Mouse (Mus musculus) midbrain, embryonic 13.5 days (tissue): Measurements from ENCODE around the gene Syngr4. TPM values are rescaled to one million over a fixed set of nuclear protein-coding genes. Genes with fewer than 3 reads are reported as not detected.

Experiments used
- ATAC-seq: fragments of 200-750 bp; cut with Nextera tagmentation; 2 replicates; pipeline ENCODE4 v1.8.0; 2017; ENCODE audit warnings: mild to moderate bottlenecking, moderate TSS enrichment, moderate library complexity
- H3K27ac ChIP-seq: fragments of 300-500 bp; sonication (generic); 2 replicates; pipeline ENCODE4 v1.5.1; 2015; ENCODE audit warnings: inconsistent platforms, mild to moderate bottlenecking, moderate library complexity
- H3K27me3 ChIP-seq: fragments of 300-500 bp; sonication (generic); 2 replicates; pipeline ENCODE4 v1.6.1; 2015; ENCODE audit warnings: mild to moderate bottlenecking, inconsistent platforms
- H3K36me3 ChIP-seq: fragments of 300-500 bp; sonication (generic); 2 replicates; pipeline ENCODE4 v1.6.1; 2015; ENCODE audit warnings: mild to moderate bottlenecking, inconsistent platforms
- H3K4me1 ChIP-seq: fragments of 300-500 bp; sonication (generic); replicated peaks from 2 replicates; pipeline ENCODE4 v1.6.1; 2015; ENCODE audit warnings: inconsistent platforms
- H3K4me2 ChIP-seq: fragments of 300-500 bp; sonication (generic); replicated peaks from 2 replicates; pipeline ENCODE4 v1.6.1; 2015; ENCODE audit warnings: moderate library complexity, mild to moderate bottlenecking, inconsistent platforms
- H3K4me3 ChIP-seq: fragments of 300-500 bp; sonication (generic); replicated peaks from 2 replicates; pipeline ENCODE4 v1.5.1; 2015; ENCODE audit warnings: mild to moderate bottlenecking, inconsistent platforms
- H3K9ac ChIP-seq: fragments of 300-500 bp; sonication (generic); replicated peaks from 2 replicates; pipeline ENCODE4 v1.6.1; 2015; ENCODE audit warnings: mild to moderate bottlenecking, inconsistent platforms
- H3K9me3 ChIP-seq: fragments of 300-500 bp; sonication (generic); 2 replicates; pipeline ENCODE4 v1.6.1; 2016; ENCODE audit warnings: mild to moderate bottlenecking, inconsistent platforms
- WGBS: fragments of 180-500 bp; shearing (Covaris S2); methylation state at CpG from one replicate; pipeline ENCODE4 v1.1.7; 2015; 5-methylcytosine and 5-hydroxymethylcytosine counted together
- polyA plus RNA-seq: library from polyadenylated mRNA; unstranded; fragments of >200 nt; fragmentation: Nextera tagmentation; extraction: Ambion mirVana; gene quantifications from 2 replicates; pipeline ENCODE4 v1.2.1, GENCODE M21; 2015

The Syngr4 gene
- polyA plus RNA-seq, 1 experiment from 2014 or later, result 0.28 TPM

DNA sequence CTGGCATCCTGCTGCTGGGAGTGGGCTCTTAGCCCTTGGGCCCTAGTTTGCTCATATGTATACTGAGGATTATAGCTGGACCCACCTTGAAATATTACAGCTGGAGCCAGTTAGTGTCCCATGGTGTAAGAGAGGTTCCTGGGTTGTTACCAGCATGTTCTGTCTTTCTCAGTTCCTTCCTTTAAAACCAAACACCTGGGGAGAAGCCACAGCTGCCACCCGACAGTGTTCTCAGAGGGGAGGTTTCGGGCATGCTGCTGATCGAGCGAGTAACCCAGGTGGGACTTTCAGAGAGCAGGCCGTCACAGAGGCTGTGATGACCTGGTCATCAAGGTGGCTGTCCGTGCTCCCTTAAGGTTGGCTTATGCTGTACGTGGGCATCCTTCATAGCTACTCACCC lies 19.6 kb downstream of the Syngr4 start:
- Histone ChIP-seq H3K4me1 (peaks cover 18% of the 10 kb centered on the region), H3K9me3 (no peaks in the 10 kb centered on the region), H3K4me2 (no peak overlapping the region), H3K4me3 (no peak overlapping the region), H3K27ac (no peak overlapping the region), H3K36me3 (peaks cover 71% of the 10 kb centered on the region), H3K9ac (no peak overlapping the region), H3K27me3 (0 out of 2 replicates have a peak, but pooled peaks cover 1% of the 10 kb centered on the region)
- WGBS, result 95% methylated on average over 7 of the region's 7 CpGs
- ATAC-seq, result no peak

DNA sequence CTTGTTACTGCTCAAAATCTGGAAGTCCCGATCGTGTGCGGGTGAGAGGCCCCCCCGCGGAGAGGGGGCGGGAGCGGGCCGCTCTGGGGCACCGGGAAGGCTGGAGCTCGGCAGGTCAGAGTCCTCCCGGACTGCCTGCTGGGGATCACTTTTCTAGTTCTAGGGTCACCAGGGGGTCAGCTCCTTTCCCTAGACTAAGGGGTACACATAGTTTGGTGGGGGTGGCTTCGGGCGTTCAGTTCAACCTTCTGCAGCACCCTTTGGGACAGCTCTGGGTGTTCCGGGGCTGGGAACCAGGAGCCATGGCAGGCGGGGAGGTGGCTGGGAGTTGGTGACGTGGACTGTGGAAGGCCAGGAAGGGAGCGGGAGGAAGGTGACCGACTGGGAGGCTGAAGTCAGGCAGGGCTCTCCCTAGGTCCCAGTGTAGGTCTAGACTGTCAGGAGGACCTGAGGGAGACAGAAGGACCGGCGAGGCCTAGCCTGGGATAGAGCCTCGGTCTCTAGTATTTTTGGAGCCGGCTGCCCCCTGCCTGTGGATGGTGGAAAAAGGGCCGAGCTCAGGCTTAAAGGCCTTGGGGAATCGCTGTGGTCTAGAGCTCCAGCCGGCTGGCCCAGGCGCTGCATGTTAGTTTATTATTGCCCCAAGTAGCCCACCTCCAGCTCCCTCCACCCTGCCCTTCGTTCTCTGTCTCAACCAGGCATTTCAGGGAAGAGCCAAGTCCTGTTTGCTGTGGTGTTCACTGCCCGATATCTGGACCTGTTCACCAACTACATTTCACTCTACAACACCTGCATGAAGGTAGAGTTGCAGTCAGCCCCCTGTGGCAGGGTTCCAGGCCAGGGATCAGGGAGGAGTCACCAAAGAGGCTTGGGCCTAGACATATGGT lies 23.2 kb downstream of the Syngr4 start:
- ATAC-seq, result peak; percentile 40
- WGBS, result 2% methylated on average over 27 of the region's 28 CpGs

DNA sequence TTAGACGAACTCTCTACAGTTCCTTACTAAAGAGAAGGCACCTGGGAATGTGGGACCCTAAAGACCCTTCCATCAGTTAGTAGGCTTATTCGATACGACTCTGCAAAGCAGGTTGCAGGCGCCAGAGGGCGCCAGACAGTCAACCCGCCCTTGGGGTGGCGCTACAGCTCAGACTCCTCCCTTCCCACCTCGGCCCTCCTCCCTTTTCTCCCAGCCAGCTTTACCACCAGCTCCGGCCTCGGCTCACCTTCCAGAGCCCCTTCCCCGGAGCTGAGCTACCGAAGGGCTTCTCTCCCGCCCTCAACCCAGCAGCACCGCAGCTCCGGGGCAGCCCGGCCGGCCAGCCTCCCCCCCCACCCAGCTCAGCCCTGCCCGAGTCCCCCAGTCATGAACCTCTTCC lies 23.9 kb downstream of the Syngr4 start, which contains the start of gene Kdelr1:
Gene Kdelr1, plus strand, starts transcription at position 149 of the 400 bp plus-strand sequence.
- 1% methylated on average over 18 of the region's 18 CpGs for WGBS
- Histone ChIP-seq H3K27me3 (peaks cover 41% of the 10 kb centered on the region), H3K4me3 (peak within 1 kb of the TSS; percentile 90), H3K4me2 (peak within 1 kb of the TSS; percentile 76), H3K4me1 (peaks cover 56% of the 10 kb centered on the region), H3K27ac (peak within 1 kb of the TSS; percentile 85), H3K9ac (peak within 1 kb of the TSS; percentile 97), H3K36me3 (peaks cover 31% of the 10 kb centered on the region), H3K9me3 (no peaks in the 10 kb centered on the region)
- peak; percentile 59 for ATAC-seq

More for the DNA sequence above, 23.2 kb downstream of the Syngr4 start:
- no peaks in the 10 kb centered on the region for H3K9me3 ChIP-seq
- H3K4me2 ChIP-seq, result peak overlapping the region; percentile 76
- H3K36me3 ChIP-seq, result peaks cover 36% of the 10 kb centered on the region
- peak overlapping the region; percentile 97 for H3K9ac ChIP-seq
- H3K4me1 ChIP-seq, result peaks cover 50% of the 10 kb centered on the region
- H3K27ac ChIP-seq, result peak overlapping the region; percentile 85
- peaks cover 34% of the 10 kb centered on the region for H3K27me3 ChIP-seq
- H3K4me3 ChIP-seq, result peak overlapping the region; percentile 90

DNA sequence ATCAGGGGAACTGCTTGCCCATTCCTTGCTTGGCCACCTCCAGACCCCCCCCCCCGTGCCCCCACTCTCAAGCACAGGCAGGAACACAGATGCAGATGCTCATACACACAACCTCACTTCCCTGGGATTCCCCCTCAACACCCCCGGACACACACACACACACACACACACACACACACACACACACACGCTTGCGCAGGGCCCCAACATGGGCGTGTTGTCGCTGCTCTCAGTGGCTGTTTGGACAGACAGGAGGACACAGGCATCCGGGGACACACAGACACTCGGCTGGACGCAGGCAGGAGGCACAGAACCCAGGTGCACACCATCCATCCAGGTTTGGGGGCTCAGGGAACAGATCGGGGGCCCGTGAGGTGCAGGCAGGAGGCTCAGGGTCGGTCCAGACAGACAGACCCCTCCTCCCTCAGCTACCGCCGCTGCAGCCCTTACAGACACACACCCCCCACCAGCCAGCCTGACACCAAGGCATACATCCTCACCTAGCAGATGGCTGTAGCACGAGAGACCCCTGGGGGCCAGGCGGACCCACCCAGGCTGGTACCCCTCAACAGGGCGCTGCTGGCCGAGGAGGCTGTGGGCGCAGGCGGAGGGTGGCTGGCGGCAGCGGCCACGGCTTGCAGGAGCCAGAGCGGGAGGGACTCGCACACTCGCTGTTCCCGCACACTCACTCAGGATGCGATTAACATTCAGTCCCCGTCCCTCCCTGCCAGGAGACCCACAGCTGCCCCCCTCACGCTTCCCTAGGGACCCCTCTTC lies 26.0 kb downstream of the Syngr4 start:
- H3K9ac ChIP-seq, result peak overlapping the region; percentile 74
- H3K27ac ChIP-seq, result peak overlapping the region; percentile 56; the same call in 1 of the 2 replicates
- peaks cover 12% of the 10 kb centered on the region for H3K36me3 ChIP-seq
- peak overlapping the region; percentile 45 for H3K4me3 ChIP-seq
- WGBS, result 2% methylated on average over 29 of the region's 30 CpGs
- ATAC-seq, result peak; percentile 12; the same call in 1 of the 2 replicates
- peaks cover 49% of the 10 kb centered on the region for H3K27me3 ChIP-seq
- H3K4me2 ChIP-seq, result peak overlapping the region; percentile 76
- peaks cover 69% of the 10 kb centered on the region for H3K4me1 ChIP-seq
- H3K9me3 ChIP-seq, result no peaks in the 10 kb centered on the region

DNA sequence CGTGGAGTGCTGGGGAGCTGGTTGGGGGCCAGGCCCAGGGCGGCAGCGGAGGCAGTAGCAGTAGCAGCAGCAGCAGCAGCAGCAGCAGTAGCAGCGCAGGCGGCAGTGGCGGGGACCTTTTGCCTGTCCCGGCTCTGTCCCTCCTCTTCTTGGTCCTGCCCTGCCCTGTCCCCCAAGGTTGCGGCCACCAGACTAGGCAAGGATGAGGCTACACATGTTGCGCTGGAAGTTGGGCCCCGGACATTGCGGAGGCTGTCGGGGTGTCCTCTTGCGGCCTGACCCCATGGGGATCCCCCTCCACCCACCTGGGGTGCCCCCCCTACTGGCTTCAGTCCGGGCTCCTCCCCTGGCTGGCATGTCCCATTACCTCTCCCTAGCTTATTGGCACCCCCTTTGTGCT lies 26.7 kb downstream of the Syngr4 start:
- H3K4me3 ChIP-seq, result peak overlapping the region; percentile 45
- H3K4me1 ChIP-seq, result peaks cover 65% of the 10 kb centered on the region
- peak overlapping the region; percentile 76 for H3K4me2 ChIP-seq
- ATAC-seq, result no peak
- peak overlapping the region; percentile 74 for H3K9ac ChIP-seq
- no peak overlapping the region for H3K27ac ChIP-seq
- WGBS, result 2% methylated on average over 14 of the region's 14 CpGs
- peaks cover 8% of the 10 kb centered on the region; the same call in 1 of the 2 replicates for H3K36me3 ChIP-seq
- peaks cover 49% of the 10 kb centered on the region for H3K27me3 ChIP-seq
- no peaks in the 10 kb centered on the region for H3K9me3 ChIP-seq

DNA sequence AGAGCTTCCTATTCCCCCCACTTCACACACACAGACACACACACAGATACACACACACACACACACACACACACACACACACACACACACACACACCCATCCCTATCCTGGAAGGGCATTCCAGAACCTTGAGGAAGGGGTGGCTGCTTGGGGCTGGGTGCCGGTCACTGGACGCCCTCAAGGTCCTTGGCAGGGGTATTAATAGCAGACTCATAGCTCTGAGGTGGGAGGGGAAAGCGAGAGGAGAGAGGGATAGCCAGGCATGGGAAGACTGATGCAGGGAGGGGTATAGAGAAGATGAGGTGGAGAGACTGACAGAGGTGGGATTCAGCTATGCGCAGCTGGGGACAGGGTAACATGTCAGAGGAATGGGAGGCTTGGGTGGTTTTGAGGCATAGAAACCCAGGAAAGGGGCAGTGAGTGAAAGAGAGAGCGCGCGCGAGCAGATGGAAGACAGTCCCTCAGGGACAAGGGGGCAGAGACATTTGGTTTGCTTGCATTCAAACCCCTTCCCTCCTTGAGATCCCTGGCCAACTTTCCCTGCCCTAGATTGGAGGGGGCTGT lies 27.3 kb downstream of the Syngr4 start:
- peak overlapping the region; percentile 76 for H3K4me2 ChIP-seq
- peak overlapping the region; percentile 45 for H3K4me3 ChIP-seq
- H3K27ac ChIP-seq, result no peak overlapping the region
- WGBS, result 13% methylated on average over 8 of the region's 8 CpGs
- H3K27me3 ChIP-seq, result peaks cover 49% of the 10 kb centered on the region
- no peak for ATAC-seq
- no peaks in the 10 kb centered on the region for H3K9me3 ChIP-seq
- peak overlapping the region; percentile 74 for H3K9ac ChIP-seq
- 0 out of 2 replicates have a peak, but pooled peaks cover 2% of the 10 kb centered on the region for H3K36me3 ChIP-seq
- H3K4me1 ChIP-seq, result peaks cover 59% of the 10 kb centered on the region

DNA sequence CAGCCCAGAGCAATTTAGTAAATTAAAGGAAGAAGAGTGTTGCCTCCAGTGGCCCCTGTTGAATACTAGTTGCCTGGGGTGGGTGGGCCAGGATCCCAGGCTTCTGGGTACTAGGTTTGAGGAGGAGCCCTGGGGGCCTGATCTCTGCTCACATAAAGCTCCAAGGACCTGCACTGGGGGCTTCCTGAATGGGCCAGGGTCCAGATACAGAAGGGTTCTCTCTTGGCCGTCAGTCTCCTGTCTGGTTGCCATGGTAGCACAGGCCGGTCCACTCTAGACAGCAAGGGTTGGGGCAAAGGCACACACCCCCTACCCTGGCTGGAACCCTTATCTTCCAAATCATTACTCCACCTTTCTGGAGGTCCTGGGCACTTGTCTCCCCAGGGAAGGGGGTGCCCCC lies 28.6 kb downstream of the Syngr4 start:
- ATAC-seq, result 0 out of 2 replicates have a peak, but pooled peaks have one; percentile 13
- no peaks in the 10 kb centered on the region for H3K36me3 ChIP-seq
- 0 out of 2 replicates have a peak overlapping the region, but pooled peaks have one; percentile 9 for H3K4me3 ChIP-seq
- H3K27me3 ChIP-seq, result peaks cover 49% of the 10 kb centered on the region
- H3K9me3 ChIP-seq, result no peaks in the 10 kb centered on the region
- 22% methylated on average over 2 of the region's 2 CpGs for WGBS
- peak overlapping the region; percentile 76 for H3K4me2 ChIP-seq
- peak overlapping the region; percentile 74; the same call in 1 of the 2 replicates for H3K9ac ChIP-seq
- peaks cover 51% of the 10 kb centered on the region for H3K4me1 ChIP-seq
- H3K27ac ChIP-seq, result no peak overlapping the region

DNA sequence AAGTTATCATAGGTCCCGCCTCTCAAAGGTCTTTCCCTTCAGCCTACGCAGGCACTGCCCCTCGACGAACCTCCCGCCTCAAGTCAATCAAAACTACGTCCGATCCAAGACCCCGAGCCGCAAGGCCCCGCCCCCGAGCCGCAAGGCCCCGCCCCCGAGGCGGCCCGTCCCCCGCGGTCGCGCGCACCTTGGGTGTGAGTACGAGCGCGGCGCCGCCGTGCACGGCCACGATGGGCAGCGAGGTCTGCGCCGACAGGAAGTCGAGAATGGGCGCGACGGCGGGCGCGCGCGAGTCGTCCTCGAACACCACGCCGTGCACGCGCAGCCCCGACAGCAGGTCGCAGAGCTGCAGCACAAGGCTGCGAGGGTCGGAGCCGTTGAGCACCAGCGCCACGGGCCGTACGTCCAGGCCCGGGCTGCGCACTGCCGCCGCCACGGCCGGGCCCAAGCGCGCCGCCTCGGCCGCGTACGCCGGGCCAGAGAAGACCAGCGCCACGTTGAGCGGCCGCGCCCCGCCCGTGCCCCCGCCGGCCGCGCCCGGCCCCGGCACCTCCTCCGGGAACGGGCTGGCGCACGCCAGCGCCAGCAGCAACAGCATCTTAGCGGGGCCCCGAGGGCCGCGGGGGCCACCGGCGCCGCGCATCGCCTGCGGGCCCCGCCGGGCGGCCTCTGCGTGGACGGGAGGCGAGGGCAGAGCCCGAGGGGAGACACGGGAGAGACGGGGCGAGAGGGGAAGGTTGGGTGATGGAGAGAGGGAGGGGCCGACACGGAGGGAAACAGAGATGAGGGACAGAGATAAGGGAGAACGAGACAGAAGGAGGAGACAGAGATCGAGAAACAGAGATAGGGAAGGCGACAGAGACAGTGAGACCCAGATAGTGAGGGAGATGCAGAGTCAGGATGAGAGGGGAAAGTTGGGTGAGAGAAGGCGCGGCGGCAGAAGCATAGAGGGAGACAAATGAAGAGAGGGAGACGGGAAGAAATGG lies 30.3 kb downstream of the Syngr4 start:
- peak overlapping the region; percentile 76 for H3K4me2 ChIP-seq
- peak overlapping the region; percentile 61 for H3K4me3 ChIP-seq
- peaks cover 41% of the 10 kb centered on the region for H3K27me3 ChIP-seq
- WGBS, result 1% methylated on average over 116 of the region's 117 CpGs
- peak overlapping the region; percentile 82 for H3K9ac ChIP-seq
- peaks cover 49% of the 10 kb centered on the region for H3K4me1 ChIP-seq
- no peaks in the 10 kb centered on the region for H3K36me3 ChIP-seq
- H3K9me3 ChIP-seq, result no peaks in the 10 kb centered on the region
- peak; percentile 63 for ATAC-seq
- peak overlapping the region; percentile 58 for H3K27ac ChIP-seq

DNA sequence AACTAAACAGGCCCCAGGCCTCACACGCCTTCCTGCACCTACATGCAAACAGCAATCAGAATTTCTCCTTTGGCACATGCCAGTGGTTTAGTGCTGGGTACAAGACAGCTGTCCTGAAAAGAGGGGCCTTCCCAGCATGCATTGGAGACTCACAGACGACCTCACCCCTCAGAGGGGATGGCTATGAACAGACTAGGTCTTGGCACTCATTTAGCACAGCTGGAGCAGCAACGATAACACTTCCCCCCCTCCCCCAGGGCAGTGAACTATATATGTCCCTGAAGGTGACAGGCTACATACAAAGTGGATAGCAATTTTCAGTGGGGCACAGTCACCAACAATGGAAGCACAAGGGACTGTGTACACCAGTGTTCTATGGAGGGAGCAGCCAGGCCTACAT lies 32.1 kb downstream of the Syngr4 start:
- no peaks in the 10 kb centered on the region for H3K36me3 ChIP-seq
- WGBS, result 68% methylated on average over 3 of the region's 3 CpGs
- no peak for ATAC-seq
- no peak overlapping the region for H3K4me3 ChIP-seq
- H3K27me3 ChIP-seq, result peaks cover 35% of the 10 kb centered on the region
- no peak overlapping the region for H3K27ac ChIP-seq
- H3K4me2 ChIP-seq, result no peak overlapping the region
- no peaks in the 10 kb centered on the region for H3K9me3 ChIP-seq
- no peak overlapping the region for H3K9ac ChIP-seq
- H3K4me1 ChIP-seq, result peaks cover 43% of the 10 kb centered on the region

DNA sequence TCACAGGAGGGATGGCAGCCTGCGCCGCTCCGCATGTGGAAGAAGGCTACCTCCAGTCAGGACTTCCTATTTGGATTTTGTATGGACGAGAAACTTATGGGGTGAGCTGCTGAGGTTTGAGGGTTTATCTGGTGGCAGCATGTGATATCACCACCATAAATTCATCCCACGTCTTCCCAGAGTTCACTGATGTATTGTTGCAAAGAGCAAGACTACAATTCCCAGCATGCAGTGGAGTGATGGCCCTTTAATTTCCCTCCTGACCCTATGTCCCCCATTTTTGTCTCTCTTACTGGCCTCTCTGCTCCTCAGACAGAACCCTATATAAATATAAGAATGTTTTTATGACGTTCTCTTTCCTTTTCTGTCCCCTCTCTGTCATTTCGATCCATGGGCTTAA lies 33.7 kb downstream of the Syngr4 start:
- Histone ChIP-seq H3K4me1 (peaks cover 28% of the 10 kb centered on the region), H3K27me3 (peaks cover 35% of the 10 kb centered on the region)
- WGBS, result 88% methylated on average over 7 of the region's 7 CpGs

DNA sequence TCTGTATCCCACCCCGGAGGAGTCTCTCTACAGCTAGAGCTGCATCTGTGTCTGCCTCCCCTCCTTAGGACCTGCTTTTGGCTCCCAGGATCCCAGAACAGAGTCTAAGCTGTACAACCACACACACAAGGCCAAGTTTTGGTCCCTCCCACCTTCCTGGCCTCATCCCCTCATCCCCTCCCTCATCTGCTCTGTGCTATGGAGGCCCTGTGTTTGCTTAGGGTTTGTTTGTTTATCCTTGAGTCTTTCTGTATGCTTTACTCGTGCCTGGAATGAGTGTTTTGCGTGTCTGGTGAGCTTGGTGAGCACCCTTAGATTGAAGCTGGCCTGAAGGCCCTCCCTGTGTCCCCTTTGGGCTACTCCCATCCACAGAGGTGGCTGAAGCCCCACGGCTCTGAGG lies 37.5 kb downstream of the Syngr4 start:
- Histone ChIP-seq H3K27ac (no peak overlapping the region), H3K27me3 (peaks cover 45% of the 10 kb centered on the region), H3K4me2 (no peak overlapping the region), H3K4me3 (no peak overlapping the region), H3K36me3 (no peaks in the 10 kb centered on the region), H3K9ac (no peak overlapping the region), H3K4me1 (peaks cover 26% of the 10 kb centered on the region), H3K9me3 (no peaks in the 10 kb centered on the region)
- no peak for ATAC-seq
- WGBS, result 63% methylated on average over 4 of the region's 4 CpGs

More for the DNA sequence above, 33.7 kb downstream of the Syngr4 start:
- ATAC-seq, result no peak
- no peak overlapping the region for H3K4me3 ChIP-seq
- H3K4me2 ChIP-seq, result no peak overlapping the region
- H3K9ac ChIP-seq, result no peak overlapping the region
- H3K36me3 ChIP-seq, result no peaks in the 10 kb centered on the region
- H3K27ac ChIP-seq, result no peak overlapping the region
- H3K9me3 ChIP-seq, result no peaks in the 10 kb centered on the region
